ENCODE assay signal across 24 mouse cellular contexts in genomic region chr14:79383120-79383519, GRCm38 (mm10). TPM values are rescaled to one million over a fixed set of nuclear protein-coding genes. Genes with fewer than 3 reads are reported as not detected.
DNase-seq lines count a peak whose midpoint lies in the region; ATAC-seq and TF ChIP-seq lines count a peak whose summit lies in the region.
"Had no signal": no experiment of that assay in that cellular context is flagged by ENCODE, and none has a peak within 500 bp of the region (broad histone marks: within the 10 kb centered on the region; RNA-seq: fewer than 3 reads in every experiment).

No protein-coding gene starts in this region.

- TF ChIP-seq CTCF in liver, postnatal 0 days (IDR thresholded peaks at IDR 0.05; ENCODE audit: low read depth) = no peak

- no peak overlapping the region for H3K4me3 ChIP-seq in liver, embryonic 12.5 days
- no peak overlapping the region for H3K4me3 ChIP-seq in liver, postnatal 0 days (ENCODE audit: low read depth, low read length)
- H3K4me3 ChIP-seq in neural tube, embryonic 15.5 days (replicated peaks) = no peak overlapping the region
- no peak overlapping the region for H3K4me3 ChIP-seq in hindbrain, embryonic 16.5 days (ENCODE audit: low read length)
- H3K4me3 ChIP-seq: embryonic facial prominence, embryonic 15.5 days; forebrain, embryonic 12.5 days; gastrocnemius, adult 2 months; heart, embryonic 13.5 days; hindbrain, embryonic 15.5 days had no signal

- no peaks in the 10 kb centered on the region for H3K27me3 ChIP-seq in liver, embryonic 12.5 days (replicated peaks)
- H3K27me3 ChIP-seq in liver, postnatal 0 days (ENCODE audit: insufficient read depth, low read length) = no peaks in the 10 kb centered on the region
- no peaks in the 10 kb centered on the region for H3K27me3 ChIP-seq in neural tube, embryonic 15.5 days (replicated peaks)
- H3K27me3 ChIP-seq in hindbrain, embryonic 16.5 days (replicated peaks; ENCODE audit: control insufficient read depth, insufficient read depth, low read length) = no peaks in the 10 kb centered on the region
- H3K27me3 ChIP-seq: embryonic facial prominence, embryonic 15.5 days; forebrain, embryonic 12.5 days; heart, embryonic 13.5 days; hindbrain, embryonic 15.5 days had no signal

- TF ChIP-seq EP300 in liver, postnatal 0 days (IDR thresholded peaks at IDR 0.05; ENCODE audit: low read depth) = peak; percentile 80

- no peak overlapping the region for H3K9ac ChIP-seq in liver, embryonic 12.5 days
- H3K9ac ChIP-seq in liver, postnatal 0 days (replicated peaks) = no peak overlapping the region
- H3K9ac ChIP-seq in neural tube, embryonic 15.5 days (replicated peaks) = no peak overlapping the region
- H3K9ac ChIP-seq in hindbrain, embryonic 16.5 days (ENCODE audit: low read depth, low read length) = no peak overlapping the region
- H3K9ac ChIP-seq: embryonic facial prominence, embryonic 15.5 days; forebrain, embryonic 12.5 days; heart, embryonic 13.5 days; hindbrain, embryonic 15.5 days had no signal

- no peaks in the 10 kb centered on the region for H3K9me3 ChIP-seq in liver, embryonic 12.5 days (replicated peaks)
- no peaks in the 10 kb centered on the region for H3K9me3 ChIP-seq in liver, postnatal 0 days (ENCODE audit: low read length)
- no peaks in the 10 kb centered on the region for H3K9me3 ChIP-seq in neural tube, embryonic 15.5 days (replicated peaks)
- H3K9me3 ChIP-seq in hindbrain, embryonic 16.5 days (ENCODE audit: control insufficient read depth, low read length) = no peaks in the 10 kb centered on the region
- H3K9me3 ChIP-seq: embryonic facial prominence, embryonic 15.5 days; forebrain, embryonic 12.5 days; heart, embryonic 13.5 days; hindbrain, embryonic 15.5 days had no signal

- H3K4me1 ChIP-seq in liver, embryonic 12.5 days = peaks cover 15% of the 10 kb centered on the region
- H3K4me1 ChIP-seq in liver, postnatal 0 days (ENCODE audit: insufficient read depth) = no peaks in the 10 kb centered on the region
- H3K4me1 ChIP-seq in neural tube, embryonic 15.5 days = no peaks in the 10 kb centered on the region
- no peaks in the 10 kb centered on the region for H3K4me1 ChIP-seq in hindbrain, embryonic 16.5 days (ENCODE audit: control insufficient read depth, insufficient read depth, low read depth, low read length)
- H3K4me1 ChIP-seq: embryonic facial prominence, embryonic 15.5 days; forebrain, embryonic 12.5 days; hindbrain, embryonic 15.5 days had no signal

- WGBS in liver, embryonic 12.5 days (ENCODE audit: insufficient replicate concordance) = 73% methylated on average over 7 of the region's 7 CpGs
- 62% methylated on average over 7 of the region's 7 CpGs for WGBS in liver, postnatal 0 days (ENCODE audit: insufficient replicate concordance)
- 95% methylated on average over 7 of the region's 7 CpGs for WGBS in neural tube, embryonic 15.5 days
- WGBS in hindbrain, embryonic 16.5 days = 86% methylated on average over 7 of the region's 7 CpGs

- peak; percentile 57; the same call in 1 of the 2 replicates for ATAC-seq in liver, embryonic 12.5 days
- ATAC-seq in erythroid progenitor cell, adult 5-6 weeks (replicated peaks; ENCODE audit: low FRiP score, poor library complexity, severe bottlenecking) = peak; percentile 85
- peak; percentile 50; the same call in 1 of the 2 replicates for ATAC-seq in liver, postnatal 0 days
- no peak for ATAC-seq in neural tube, embryonic 15.5 days (ENCODE audit: low FRiP score)
- ATAC-seq in hindbrain, embryonic 16.5 days = no peak
- ATAC-seq: CD4-positive, CD25-positive, alpha-beta regulatory T cell, adult 4 months; forebrain, embryonic 16.5 days; inflammation-experienced regulatory T-cells, adult 6 months had no signal

- no peak overlapping the region for H3K4me2 ChIP-seq in liver, embryonic 12.5 days
- H3K4me2 ChIP-seq in liver, postnatal 0 days (ENCODE audit: low read depth, low read length) = 0 out of 2 replicates have a peak overlapping the region, but pooled peaks have one; percentile 7
- no peak overlapping the region for H3K4me2 ChIP-seq in neural tube, embryonic 15.5 days
- H3K4me2 ChIP-seq in hindbrain, embryonic 16.5 days (ENCODE audit: low read length) = no peak overlapping the region
- H3K4me2 ChIP-seq: embryonic facial prominence, embryonic 15.5 days; forebrain, embryonic 12.5 days; heart, embryonic 13.5 days; hindbrain, embryonic 15.5 days had no signal

- no peak for DNase-seq in liver
- DNase-seq in liver, postnatal 0 days = no peak
- no peak for DNase-seq in gastrocnemius, postnatal 4 days (ENCODE audit: low spot score in 2 of 2)
- DNase-seq: adrenal gland, adult 2 months; adrenal gland, postnatal 25 days; B cell, adult 2 months; cerebellum, adult 8-10 months; cerebellum, postnatal 14 days; embryo, embryonic 11 days; gastrocnemius, adult 2 months; gastrocnemius, postnatal 25 days; heart, adult 11 months; heart, postnatal 36 days had no signal

- H3K36me3 ChIP-seq in liver, embryonic 12.5 days = peaks cover 66% of the 10 kb centered on the region
- H3K36me3 ChIP-seq in liver, postnatal 0 days (replicated peaks; ENCODE audit: insufficient read depth, low read length) = peaks cover 36% of the 10 kb centered on the region
- peaks cover 15% of the 10 kb centered on the region; the same call in 1 of the 2 replicates for H3K36me3 ChIP-seq in neural tube, embryonic 15.5 days
- no peaks in the 10 kb centered on the region for H3K36me3 ChIP-seq in hindbrain, embryonic 16.5 days (ENCODE audit: control insufficient read depth, insufficient read depth, low read length)

- no peak overlapping the region for H3K27ac ChIP-seq in liver, embryonic 12.5 days
- no peak overlapping the region for H3K27ac ChIP-seq in liver, postnatal 0 days (ENCODE audit: low read depth)
- no peak overlapping the region for H3K27ac ChIP-seq in neural tube, embryonic 15.5 days (replicated peaks)
- no peak overlapping the region for H3K27ac ChIP-seq in hindbrain, embryonic 16.5 days (ENCODE audit: low read depth, low read length)
- H3K27ac ChIP-seq: embryonic facial prominence, embryonic 15.5 days; forebrain, embryonic 12.5 days; gastrocnemius, adult 2 months; heart, embryonic 13.5 days; hindbrain, embryonic 15.5 days had no signal

RNA-seq across cellular contexts. Expression of gene Naa16, which starts 7.5 kb away (rescaled TPM):
- polyA plus RNA-seq in liver, embryonic 12.5 days (2016; fragmentation: Nextera tagmentation; extraction: Ambion mirVana) = 42.0 and 45.5 TPM in 2 replicates
- 43.2 and 65.8 TPM in 2 replicates for total RNA-seq in erythroid progenitor cell, adult 5-6 weeks (2015; ENCODE audit: low replicate concordance)
- total RNA-seq in erythroid progenitor cell, adult 5-6 weeks (2017; ENCODE audit: low replicate concordance) = 49.9 and 60.7 TPM in 2 replicates
- 17.5 and 17.6 TPM in 2 replicates for polyA plus RNA-seq in liver, postnatal 0 days (2015; fragmentation: Nextera tagmentation; extraction: Ambion mirVana)
- 15.6 and 20.5 TPM in 2 replicates for polyA plus RNA-seq in neural tube, embryonic 15.5 days (2015; fragmentation: Nextera tagmentation; extraction: Ambion mirVana)
- polyA plus RNA-seq in hindbrain, embryonic 16.5 days (2015; fragmentation: Nextera tagmentation; extraction: Ambion mirVana) = 15.6 and 17.3 TPM in 2 replicates
- total RNA-seq in gastrocnemius, postnatal 4 days (2021) = 10 to 100 TPM; 16.2 to 18.3 TPM

RNA-seq across cellular contexts. Expression of gene Mtrf1, which starts 14.5 kb away (rescaled TPM):
- 6.7 and 7.3 TPM in 2 replicates for polyA plus RNA-seq in liver, embryonic 12.5 days (2016; fragmentation: Nextera tagmentation; extraction: Ambion mirVana)
- total RNA-seq in erythroid progenitor cell, adult 5-6 weeks (2015; ENCODE audit: low replicate concordance) = 0.72 and 2.1 TPM in 2 replicates
- 0.91 and 1.0 TPM in 2 replicates for total RNA-seq in erythroid progenitor cell, adult 5-6 weeks (2017; ENCODE audit: low replicate concordance)
- 5.4 and 5.6 TPM in 2 replicates for polyA plus RNA-seq in liver, postnatal 0 days (2015; fragmentation: Nextera tagmentation; extraction: Ambion mirVana)
- 12.2 and 12.8 TPM in 2 replicates for polyA plus RNA-seq in neural tube, embryonic 15.5 days (2015; fragmentation: Nextera tagmentation; extraction: Ambion mirVana)
- 11.7 and 12.6 TPM in 2 replicates for polyA plus RNA-seq in hindbrain, embryonic 16.5 days (2015; fragmentation: Nextera tagmentation; extraction: Ambion mirVana)
- total RNA-seq in gastrocnemius, postnatal 4 days (2021) = 1 to 10 TPM; 4.4 to 5.8 TPM

RNA-seq across cellular contexts. Expression of gene Kbtbd7, which starts 43.2 kb away (rescaled TPM):
- 5.7 and 6.2 TPM in 2 replicates for polyA plus RNA-seq in liver, embryonic 12.5 days (2016; fragmentation: Nextera tagmentation; extraction: Ambion mirVana)
- 16.6 and 21.0 TPM in 2 replicates for total RNA-seq in erythroid progenitor cell, adult 5-6 weeks (2015; ENCODE audit: low replicate concordance)
- total RNA-seq in erythroid progenitor cell, adult 5-6 weeks (2017; ENCODE audit: low replicate concordance) = 10.8 and 16.7 TPM in 2 replicates
- polyA plus RNA-seq in liver, postnatal 0 days (2015; fragmentation: Nextera tagmentation; extraction: Ambion mirVana) = 2.6 and 3.0 TPM in 2 replicates
- polyA plus RNA-seq in neural tube, embryonic 15.5 days (2015; fragmentation: Nextera tagmentation; extraction: Ambion mirVana) = 16.3 and 17.6 TPM in 2 replicates
- polyA plus RNA-seq in hindbrain, embryonic 16.5 days (2015; fragmentation: Nextera tagmentation; extraction: Ambion mirVana) = 16.2 and 20.1 TPM in 2 replicates
- total RNA-seq in gastrocnemius, postnatal 4 days (2021) = 10 to 100 TPM; 10.4 to 12.0 TPM

Comparison
In these comparisons a context has a peak if more than half of its experiments do, and no peak if none do; other contexts are left out.
1. ATAC-seq: peak in liver, embryonic 12.5 days (single experiment), erythroid progenitor cell, adult 5-6 weeks (single experiment) and liver, postnatal 0 days (single experiment); none in neural tube, embryonic 15.5 days (single experiment) and hindbrain, embryonic 16.5 days (single experiment).